Mouse (Mus musculus) bone marrow macrophage, adult 2 months (primary cell): Measurements from ENCODE around the gene Pafah1b1.

Experiments used
- CTCF ChIP-seq: IDR thresholded peaks from 2 replicates; pipeline ENCODE4 v1.5.1; 2012; ENCODE audit warnings: low read depth, mild to moderate bottlenecking, low read length, moderate library complexity
- POLR2A ChIP-seq: IDR thresholded peaks from 2 replicates; pipeline ENCODE4 v1.6.1; 2012; ENCODE audit warnings: mild to moderate bottlenecking, low read depth, low read length, borderline replicate concordance

- TF ChIP-seq CTCF (no peak), POLR2A (no peak)
Observed at GRCm38 (mm10) chr11:74756631-74757030, 32.2 kb upstream of the Pafah1b1 start.
